Mouse (Mus musculus) liver, embryonic 12.5 days (tissue): ENCODE data around the gene 5730596B20Rik. TPM values are rescaled to one million over a fixed set of nuclear protein-coding genes. Genes with fewer than 3 reads are reported as not detected.
A peak's percentile ranks its signal among the peaks of the same experiment; 100 is the strongest.

Experiments
- ATAC-seq: fragments of 200-750 bp; cut with Nextera tagmentation; 2 replicates; pipeline ENCODE4 v1.8.0; 2017; ENCODE audit warnings: moderate number of reproducible peaks, mild to moderate bottlenecking, moderate library complexity
- H3K27ac ChIP-seq: fragments of 300-500 bp; sonication (generic); 2 replicates; pipeline ENCODE4 v1.5.1; 2016; ENCODE audit warnings: mild to moderate bottlenecking
- H3K27me3 ChIP-seq: fragments of 300-500 bp; sonication (generic); replicated peaks from 2 replicates; pipeline ENCODE4 v1.6.1; 2016; ENCODE audit warnings: mild to moderate bottlenecking, moderate library complexity
- H3K36me3 ChIP-seq: fragments of 300-500 bp; sonication (generic); 2 replicates; pipeline ENCODE4 v1.6.1; 2016; ENCODE audit warnings: mild to moderate bottlenecking, moderate library complexity
- H3K4me1 ChIP-seq: fragments of 300-500 bp; sonication (generic); 2 replicates; pipeline ENCODE4 v1.6.1; 2016
- H3K4me2 ChIP-seq: fragments of 300-500 bp; sonication (generic); 2 replicates; pipeline ENCODE4 v1.6.1; 2016; ENCODE audit warnings: mild to moderate bottlenecking, moderate library complexity
- H3K4me3 ChIP-seq: fragments of 300-500 bp; sonication (generic); 2 replicates; pipeline ENCODE4 v1.5.1; 2016; ENCODE audit warnings: mild to moderate bottlenecking, moderate library complexity
- H3K9ac ChIP-seq: fragments of 300-500 bp; sonication (generic); 2 replicates; pipeline ENCODE4 v1.6.1; 2016; ENCODE audit warnings: mild to moderate bottlenecking, moderate library complexity
- H3K9me3 ChIP-seq: fragments of 300-500 bp; sonication (generic); replicated peaks from 2 replicates; pipeline ENCODE4 v1.6.1; 2016; ENCODE audit warnings: mild to moderate bottlenecking, moderate library complexity
- WGBS: fragments of 180-500 bp; shearing (Covaris S2); methylation state at CpG from one replicate; pipeline ENCODE4 v1.1.7; 2016; ENCODE audit not compliant: insufficient replicate concordance; 5-methylcytosine and 5-hydroxymethylcytosine counted together
- polyA plus RNA-seq: library from polyadenylated mRNA; unstranded; fragments of >200 nt; fragmentation: Nextera tagmentation; extraction: Ambion mirVana; gene quantifications from 2 replicates; pipeline ENCODE4 v1.2.1, GENCODE M21; 2016

5730596B20Rik gene
- polyA plus RNA-seq, 1 experiment from 2014 or later = 0.29 TPM

GRCm38 (mm10) chr6:52203371-52204049 lies 26.2 kb downstream of the 5730596B20Rik start:
- H3K4me2 ChIP-seq = peak overlapping the region; percentile 68
- peak overlapping the region; percentile 53 for H3K4me3 ChIP-seq
- H3K4me1 ChIP-seq = peaks cover 8% of the 10 kb centered on the region; the same call in 1 of the 2 replicates
- WGBS = under 1% methylated on average over 44 of the region's 46 CpGs
- no peak overlapping the region for H3K27ac ChIP-seq
- no peaks in the 10 kb centered on the region for H3K9me3 ChIP-seq
- no peak for ATAC-seq
- no peaks in the 10 kb centered on the region for H3K36me3 ChIP-seq
- peaks cover 100% of the 10 kb centered on the region for H3K27me3 ChIP-seq
- H3K9ac ChIP-seq = peak overlapping the region; percentile 61

GRCm38 (mm10) chr6:52204050-52204752 lies 26.9 kb downstream of the 5730596B20Rik start, which contains the start of gene Hoxa5:
TSS of gene Hoxa5 (minus strand) at chr6:52204587.
- under 1% methylated on average over 64 of the region's 65 CpGs for WGBS
- peak within 1 kb of the TSS; percentile 61 for H3K9ac ChIP-seq
- H3K27me3 ChIP-seq = peaks cover 100% of the 10 kb centered on the region
- no peaks in the 10 kb centered on the region for H3K36me3 ChIP-seq
- peak within 1 kb of the TSS; percentile 53 for H3K4me3 ChIP-seq
- H3K9me3 ChIP-seq = no peaks in the 10 kb centered on the region
- no peak for ATAC-seq
- H3K4me2 ChIP-seq = peak within 1 kb of the TSS; percentile 68
- H3K27ac ChIP-seq = no peak within 1 kb of the TSS
- peaks cover 8% of the 10 kb centered on the region; the same call in 1 of the 2 replicates for H3K4me1 ChIP-seq

DNA sequence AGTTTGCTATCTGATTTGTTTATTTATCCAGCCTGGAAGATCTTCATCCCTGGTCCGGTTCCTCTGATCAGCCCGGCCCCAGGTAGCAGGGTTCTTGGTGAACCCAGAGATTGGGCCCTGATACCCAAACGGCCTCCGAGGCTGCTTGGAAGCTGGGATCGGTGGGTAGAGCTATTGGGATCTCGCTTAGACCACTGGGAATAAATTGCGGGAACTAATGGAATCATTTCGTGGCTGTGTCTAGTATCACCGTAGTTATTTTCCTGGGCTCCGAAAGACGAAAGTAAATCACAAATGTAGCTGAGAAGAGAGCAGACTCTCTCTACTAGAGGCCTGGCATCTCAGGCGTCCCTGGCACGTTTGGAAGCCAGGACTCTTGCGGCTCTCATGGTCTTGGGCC lies 27.9 kb downstream of the 5730596B20Rik start:
- H3K9me3 ChIP-seq = no peaks in the 10 kb centered on the region
- peaks cover 100% of the 10 kb centered on the region for H3K27me3 ChIP-seq
- no peak overlapping the region for H3K4me3 ChIP-seq
- no peaks in the 10 kb centered on the region for H3K36me3 ChIP-seq
- peaks cover 8% of the 10 kb centered on the region; the same call in 1 of the 2 replicates for H3K4me1 ChIP-seq
- WGBS = 7% methylated on average over 14 of the region's 14 CpGs
- no peak overlapping the region for H3K4me2 ChIP-seq
- H3K9ac ChIP-seq = no peak overlapping the region
- ATAC-seq = no peak
- no peak overlapping the region for H3K27ac ChIP-seq

DNA sequence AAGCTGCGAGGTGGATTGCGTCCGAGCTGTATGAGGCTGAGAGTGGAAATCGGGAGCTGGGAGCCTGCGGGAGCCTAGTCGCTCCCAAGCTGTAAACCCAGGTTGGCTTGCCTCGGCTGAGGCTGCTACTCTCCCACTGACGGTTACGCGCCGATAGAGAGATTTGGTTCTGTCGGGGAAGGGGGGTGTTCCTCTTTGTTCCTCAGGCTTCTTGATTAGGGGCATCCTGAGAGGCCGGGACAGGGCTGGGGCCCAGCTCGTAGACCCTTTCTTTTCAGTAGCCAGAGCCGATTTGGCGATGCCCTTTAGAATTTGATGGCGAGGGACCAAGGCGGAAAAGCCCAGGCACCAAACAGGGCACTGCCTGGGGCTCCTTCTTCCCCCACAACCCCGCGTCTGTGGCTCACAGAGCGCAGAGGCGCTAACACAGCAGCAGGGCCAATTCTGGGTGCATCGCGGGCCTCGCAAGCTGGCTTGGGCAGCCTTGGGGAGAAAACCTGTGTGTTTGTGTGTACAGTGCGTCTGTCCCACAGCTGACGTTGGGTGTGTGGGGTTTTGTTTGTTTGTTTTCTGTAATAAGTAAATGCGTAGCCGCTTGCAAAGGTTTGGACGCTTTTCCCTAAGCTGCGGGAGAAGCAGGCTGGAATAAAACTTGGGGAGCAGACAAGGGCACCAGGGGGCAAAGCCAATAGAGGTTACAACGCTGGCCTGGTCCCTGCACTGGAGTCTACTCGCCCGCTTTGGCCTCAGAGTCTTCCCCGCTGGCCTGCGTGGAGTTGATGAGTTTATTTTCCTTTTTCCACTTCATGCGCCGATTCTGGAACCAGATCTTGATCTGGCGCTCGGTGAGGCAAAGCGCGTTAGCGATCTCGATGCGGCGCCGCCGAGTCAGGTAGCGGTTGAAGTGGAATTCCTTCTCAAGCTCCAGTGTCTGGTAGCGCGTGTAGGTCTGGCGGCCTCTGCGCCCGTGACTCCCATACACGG lies 28.6 kb downstream of the 5730596B20Rik start:
- Histone ChIP-seq H3K27ac (no peak overlapping the region), H3K4me3 (no peak overlapping the region), H3K9me3 (no peaks in the 10 kb centered on the region), H3K27me3 (peaks cover 100% of the 10 kb centered on the region), H3K4me1 (peaks cover 8% of the 10 kb centered on the region; the same call in 1 of the 2 replicates), H3K36me3 (no peaks in the 10 kb centered on the region), H3K4me2 (0 out of 2 replicates have a peak overlapping the region, but pooled peaks have one; percentile 5), H3K9ac (no peak overlapping the region)
- no peak for ATAC-seq
- WGBS = 6% methylated on average over 55 of the region's 55 CpGs

DNA sequence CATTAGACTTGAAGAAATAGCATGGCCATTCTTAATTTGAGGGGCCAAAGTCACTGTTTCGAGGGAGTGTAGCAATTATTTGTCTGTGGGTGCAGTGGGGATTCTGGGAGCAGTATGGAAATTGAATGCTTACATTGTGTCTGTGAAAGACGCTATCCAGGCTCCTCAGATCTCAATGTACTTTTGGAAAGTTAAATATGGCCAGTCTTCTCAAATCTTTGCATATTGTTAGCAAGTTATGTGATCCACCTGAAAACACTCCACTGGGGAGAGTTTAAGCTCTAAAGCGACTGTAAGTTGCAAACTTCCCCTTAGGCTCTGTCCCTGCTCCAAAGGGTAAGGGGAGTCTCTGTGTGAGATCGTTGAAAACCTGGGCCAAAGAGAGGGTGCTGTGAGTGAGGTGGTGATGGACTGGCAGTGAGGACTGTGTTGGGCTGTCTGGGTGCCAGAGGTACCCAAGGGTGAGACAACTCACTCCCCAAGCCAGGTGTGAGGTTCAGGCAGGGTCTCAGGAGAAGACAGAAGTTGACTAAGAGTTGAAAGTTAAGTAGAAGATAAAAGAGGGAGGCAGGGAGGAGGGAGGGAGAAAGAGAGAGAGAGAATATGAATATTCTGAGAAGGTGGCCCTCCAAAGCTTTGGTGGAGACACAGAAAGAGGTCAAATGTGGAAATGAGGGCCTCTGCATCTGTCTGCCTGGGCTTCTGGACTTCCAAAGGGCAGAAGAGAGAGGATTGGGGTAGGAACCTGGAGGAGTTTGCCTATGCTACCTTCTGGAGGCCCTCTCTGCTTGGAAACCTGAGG lies 29.8 kb downstream of the 5730596B20Rik start:
- no peak for ATAC-seq
- H3K36me3 ChIP-seq = no peaks in the 10 kb centered on the region
- no peak overlapping the region for H3K9ac ChIP-seq
- H3K4me3 ChIP-seq = no peak overlapping the region
- peaks cover 13% of the 10 kb centered on the region for H3K4me1 ChIP-seq
- H3K27ac ChIP-seq = no peak overlapping the region
- 6% methylated on average over 4 of the region's 4 CpGs for WGBS
- H3K9me3 ChIP-seq = no peaks in the 10 kb centered on the region
- H3K27me3 ChIP-seq = peaks cover 100% of the 10 kb centered on the region
- no peak overlapping the region for H3K4me2 ChIP-seq

GRCm38 (mm10) chr6:52207684-52207976 lies 30.3 kb downstream of the 5730596B20Rik start:
- Histone ChIP-seq H3K4me3 (no peak overlapping the region), H3K27me3 (peaks cover 100% of the 10 kb centered on the region), H3K4me2 (no peak overlapping the region), H3K4me1 (peaks cover 14% of the 10 kb centered on the region), H3K9me3 (no peaks in the 10 kb centered on the region), H3K36me3 (no peaks in the 10 kb centered on the region), H3K9ac (no peak overlapping the region), H3K27ac (no peak overlapping the region)
- ATAC-seq = no peak

GRCm38 (mm10) chr6:52208072-52208867 lies 31.0 kb downstream of the 5730596B20Rik start, which contains the start of gene Hoxa6:
TSS of gene Hoxa6 (minus strand) at chr6:52208722.
- WGBS = 4% methylated on average over 47 of the region's 47 CpGs
- Histone ChIP-seq H3K36me3 (no peaks in the 10 kb centered on the region), H3K4me2 (peak within 1 kb of the TSS; percentile 43), H3K9ac (no peak within 1 kb of the TSS), H3K4me1 (peaks cover 18% of the 10 kb centered on the region), H3K9me3 (no peaks in the 10 kb centered on the region), H3K4me3 (peak within 1 kb of the TSS; percentile 13), H3K27me3 (peaks cover 100% of the 10 kb centered on the region), H3K27ac (no peak within 1 kb of the TSS)
- ATAC-seq = no peak

- 8% methylated on average over 18 of the region's 18 CpGs for WGBS
- Histone ChIP-seq H3K9me3 (no peaks in the 10 kb centered on the region), H3K27me3 (peaks cover 100% of the 10 kb centered on the region), H3K27ac (no peak overlapping the region), H3K4me3 (peak overlapping the region; percentile 13), H3K4me2 (peak overlapping the region; percentile 43), H3K9ac (no peak overlapping the region), H3K4me1 (peaks cover 15% of the 10 kb centered on the region), H3K36me3 (no peaks in the 10 kb centered on the region)
- ATAC-seq = no peak
These were observed 31.8 kb downstream of the 5730596B20Rik start for GRCm38 (mm10) chr6:52208868-52209684.

- no peaks in the 10 kb centered on the region for H3K9me3 ChIP-seq
- H3K4me3 ChIP-seq = no peak overlapping the region
- no peak for ATAC-seq
- H3K27me3 ChIP-seq = peaks cover 100% of the 10 kb centered on the region
- H3K36me3 ChIP-seq = no peaks in the 10 kb centered on the region
- no peak overlapping the region for H3K27ac ChIP-seq
- peaks cover 10% of the 10 kb centered on the region for H3K4me1 ChIP-seq
- 15% methylated on average over 12 of the region's 12 CpGs for WGBS
- no peak overlapping the region for H3K4me2 ChIP-seq
- H3K9ac ChIP-seq = no peak overlapping the region
These were observed 32.4 kb downstream of the 5730596B20Rik start for GRCm38 (mm10) chr6:52209685-52210046.
